In genomic region chr7:131899356-131899755, GRCm38 (mm10) we compare ENCODE assay signal across 9 mouse cellular contexts.
DNase-seq lines count a peak whose midpoint lies in the region; ATAC-seq and TF ChIP-seq lines count a peak whose summit lies in the region.
"Had no signal": no experiment of that assay in that cellular context is flagged by ENCODE, and none has a peak within 500 bp of the region (broad histone marks: within the 10 kb centered on the region; RNA-seq: fewer than 3 reads in every experiment).

No protein-coding gene starts in this region.

- no peak overlapping the region for H3K9ac ChIP-seq in kidney, embryonic 15.5 days
- no peak overlapping the region for H3K9ac ChIP-seq in embryonic facial prominence, embryonic 11.5 days (replicated peaks; ENCODE audit: low read length)

- TF ChIP-seq POLR2A in kidney, adult 2 months (IDR thresholded peaks at IDR 0.05; ENCODE audit: low read depth, low read length) = no peak

- H3K27ac ChIP-seq in kidney, adult 2 months (ENCODE audit: insufficient read depth, low read depth, low read length) = no peak overlapping the region
- no peak overlapping the region for H3K27ac ChIP-seq in kidney, embryonic 15.5 days
- no peak overlapping the region for H3K27ac ChIP-seq in embryonic facial prominence, embryonic 11.5 days (replicated peaks; ENCODE audit: low read depth, low read length)
- H3K27ac ChIP-seq: macrophage had no signal

- no peak for ATAC-seq in kidney, embryonic 15.5 days (replicated peaks; ENCODE audit: low FRiP score)
- ATAC-seq in embryonic facial prominence, embryonic 11.5 days (replicated peaks; ENCODE audit: insufficient number of reproducible peaks, low FRiP score, low TSS enrichment, low read depth) = no peak

- 10% methylated on average over 2 of the region's 2 CpGs for WGBS in kidney, adult 2 months
- WGBS in kidney, embryonic 15.5 days = 7% methylated on average over 2 of the region's 2 CpGs
- WGBS in embryonic facial prominence, embryonic 11.5 days = 5% methylated on average over 2 of the region's 2 CpGs

- no peak overlapping the region for H3K4me2 ChIP-seq in kidney, embryonic 15.5 days
- H3K4me2 ChIP-seq in embryonic facial prominence, embryonic 11.5 days (ENCODE audit: low read depth, low read length) = no peak overlapping the region

- no peaks in the 10 kb centered on the region for H3K36me3 ChIP-seq in kidney, adult 2 months (ENCODE audit: control insufficient read depth, insufficient read depth, low read length)
- no peaks in the 10 kb centered on the region for H3K36me3 ChIP-seq in kidney, embryonic 15.5 days
- H3K36me3 ChIP-seq in embryonic facial prominence, embryonic 11.5 days (replicated peaks; ENCODE audit: control insufficient read depth, insufficient read depth, low read depth, low read length) = no peaks in the 10 kb centered on the region

- TF ChIP-seq CTCF in kidney, adult 2 months (conservative IDR thresholded peaks at IDR 0.05; ENCODE audit: insufficient read depth, insufficient read length, low read depth, low read length) = peak; percentile 54

- no peaks in the 10 kb centered on the region for H3K27me3 ChIP-seq in kidney, adult 2 months (replicated peaks; ENCODE audit: control insufficient read depth, insufficient read depth, low read length)
- 0 out of 2 replicates have a peak, but pooled peaks cover 12% of the 10 kb centered on the region for H3K27me3 ChIP-seq in kidney, embryonic 15.5 days
- no peaks in the 10 kb centered on the region for H3K27me3 ChIP-seq in embryonic facial prominence, embryonic 11.5 days (ENCODE audit: control insufficient read depth, insufficient read depth, low read length)

- DNase-seq in kidney, adult 2 months = peak; percentile 62
- peak; percentile 73 for DNase-seq in adrenal gland, postnatal 10 days
- DNase-seq in embryonic facial prominence, embryonic 11.5 days (ENCODE audit: low spot score) = peak; percentile 87
- peak; percentile 75 for DNase-seq in heart, postnatal 4 days
- DNase-seq in left cerebral cortex, postnatal 10 days (ENCODE audit: extremely low spot score in 1 of 2, low spot score in 2 of 2) = peak; percentile 83 to 88
- peak; percentile 8 for DNase-seq in ovary, adult 18-20 months (ENCODE audit: low spot score)
- DNase-seq in urinary bladder, postnatal 4 days (ENCODE audit: low spot score in 2 of 2) = peak; percentile 35 to 66

- intact Hi-C loops in left cerebral cortex, postnatal 10 days (cut with DNase I) = loop anchor here (2.0 kb wide), 1 partner anchor 651 kb away; no protein-coding TSS in a partner anchor

- no peaks in the 10 kb centered on the region for H3K9me3 ChIP-seq in kidney, embryonic 15.5 days (replicated peaks)
- H3K9me3 ChIP-seq in embryonic facial prominence, embryonic 11.5 days (replicated peaks; ENCODE audit: control insufficient read depth, low read length) = no peaks in the 10 kb centered on the region

- H3K4me3 ChIP-seq in kidney, adult 2 months (ENCODE audit: insufficient read depth, low read depth, low read length) = no peak overlapping the region
- no peak overlapping the region for H3K4me3 ChIP-seq in kidney, embryonic 15.5 days (replicated peaks)
- H3K4me3 ChIP-seq in embryonic facial prominence, embryonic 11.5 days (ENCODE audit: low read depth, low read length) = no peak overlapping the region

- no peaks in the 10 kb centered on the region for H3K4me1 ChIP-seq in kidney, adult 2 months (ENCODE audit: control insufficient read depth, insufficient read depth, low read length)
- no peaks in the 10 kb centered on the region for H3K4me1 ChIP-seq in kidney, embryonic 15.5 days
- no peaks in the 10 kb centered on the region for H3K4me1 ChIP-seq in embryonic facial prominence, embryonic 11.5 days (ENCODE audit: control insufficient read depth, insufficient read depth, low read length)

Comparison
In these comparisons a context has a peak if more than half of its experiments do, and no peak if none do; other contexts are left out.
1. DNase-seq: peak in every context shown above with its lines; median percentile 87 in embryonic facial prominence, embryonic 11.5 days; 86 in left cerebral cortex, postnatal 10 days; 75 in heart, postnatal 4 days; 73 in adrenal gland, postnatal 10 days; 62 in kidney, adult 2 months; 50 in urinary bladder, postnatal 4 days; 8 in ovary, adult 18-20 months.